Mouse (Mus musculus) layer of hippocampus, postnatal 36 days (tissue): Measurements from ENCODE around the gene Krtap5-1. TPM values are rescaled to one million over a fixed set of nuclear protein-coding genes. Genes with fewer than 3 reads are reported as not detected.
"Not testable (repeated sequence)": the region's sequence is repeated elsewhere in the genome, so short reads cannot be mapped to it uniquely, and the experiment has no call there.

Experiments
- DNase-seq, 2 experiments: peaks; one replicate each; pipeline ENCODE4 v3.0.0; 2022
- total RNA-seq, 2 experiments: library from RNA; stranded (reverse); gene quantifications; 2 replicates each; pipeline ENCODE4 v1.2.3; 2021

Gene Krtap5-1
- total RNA-seq, 2 experiments from 2014 or later = not detected

DNA sequence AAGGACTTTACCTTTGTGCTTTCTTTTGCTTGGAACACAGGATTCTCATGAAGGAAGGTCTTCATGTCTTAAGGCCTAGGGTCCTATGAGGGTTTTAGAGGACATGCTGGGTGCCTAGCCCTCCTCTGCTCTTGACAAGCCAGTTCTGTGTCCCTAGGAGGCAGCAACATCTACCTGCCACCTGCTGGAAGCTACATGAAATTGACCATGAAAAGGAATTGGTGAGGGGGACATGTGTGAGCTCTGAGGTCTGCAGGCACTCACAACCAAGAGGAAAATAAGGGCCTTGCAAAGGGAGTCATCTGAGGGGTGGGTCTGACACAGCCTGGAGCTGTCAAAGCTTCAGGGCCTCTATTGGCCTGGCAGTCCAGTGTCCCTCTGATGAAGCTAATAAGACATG, 1.5 kb downstream of the Krtap5-1 start:
- DNase-seq = no peak

GRCm38 (mm10) chr7:142293851-142294250, 3.1 kb downstream of the Krtap5-1 start:
- peak in 1 of 2 experiments; percentile 8 for DNase-seq

- DNase-seq = not testable (repeated sequence)
These were observed 10.9 kb downstream of the Krtap5-1 start for GRCm38 (mm10) chr7:142285910-142286612.

- peak; percentile 2 to 8 for DNase-seq
These were observed 11.6 kb downstream of the Krtap5-1 start for GRCm38 (mm10) chr7:142285130-142285835.

- peak; percentile 85 to 88 for DNase-seq
These were observed 12.3 kb downstream of the Krtap5-1 start for GRCm38 (mm10) chr7:142284615-142285080.

- DNase-seq = peak; percentile 36 to 43
These were observed 12.8 kb downstream of the Krtap5-1 start for GRCm38 (mm10) chr7:142284023-142284591.

DNA sequence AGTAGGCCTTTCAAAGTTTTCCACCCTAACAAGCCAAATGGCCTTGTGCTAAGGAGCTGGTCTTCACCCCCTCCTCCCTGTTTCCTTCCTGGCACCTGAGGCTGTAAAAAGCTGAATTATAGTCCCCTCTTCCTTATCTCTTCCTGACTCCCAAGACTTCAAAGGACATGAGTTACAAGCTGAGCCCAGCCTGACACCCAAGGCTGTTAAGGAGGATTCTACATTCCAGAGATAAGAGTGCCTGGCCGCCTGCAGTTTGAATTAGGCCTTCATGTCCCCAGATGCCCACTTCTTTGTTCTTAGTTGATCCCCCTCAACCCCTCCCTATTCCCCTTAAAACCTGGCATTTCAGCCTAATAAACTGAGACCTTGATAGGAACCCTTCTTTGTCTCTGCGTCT, 14.1 kb downstream of the Krtap5-1 start:
- not testable (repeated sequence) for DNase-seq

DNA sequence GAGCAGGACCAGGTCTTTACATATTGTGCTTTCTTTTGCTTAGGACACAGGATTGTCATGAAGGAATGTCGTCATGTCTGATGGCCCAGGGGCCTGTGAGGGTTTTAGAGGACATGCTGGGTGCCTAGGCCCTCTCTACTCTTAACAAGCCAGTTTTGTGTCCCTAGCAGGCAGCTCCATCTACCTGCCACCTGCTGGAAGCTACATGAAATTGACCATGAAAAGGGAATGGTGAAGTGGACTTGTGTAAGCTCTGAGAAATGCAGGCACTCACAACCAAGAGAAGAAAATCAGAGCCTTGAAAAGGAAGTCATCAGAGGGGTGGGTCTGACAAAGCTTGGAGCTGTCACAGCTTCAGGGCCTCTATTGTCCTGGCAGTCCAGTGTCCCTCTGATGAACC, 17.6 kb downstream of the Krtap5-1 start:
- not testable (repeated sequence) for DNase-seq

- peak; percentile 52 to 58 for DNase-seq
These were observed 18.7 kb downstream of the Krtap5-1 start for GRCm38 (mm10) chr7:142278183-142278582.

DNA sequence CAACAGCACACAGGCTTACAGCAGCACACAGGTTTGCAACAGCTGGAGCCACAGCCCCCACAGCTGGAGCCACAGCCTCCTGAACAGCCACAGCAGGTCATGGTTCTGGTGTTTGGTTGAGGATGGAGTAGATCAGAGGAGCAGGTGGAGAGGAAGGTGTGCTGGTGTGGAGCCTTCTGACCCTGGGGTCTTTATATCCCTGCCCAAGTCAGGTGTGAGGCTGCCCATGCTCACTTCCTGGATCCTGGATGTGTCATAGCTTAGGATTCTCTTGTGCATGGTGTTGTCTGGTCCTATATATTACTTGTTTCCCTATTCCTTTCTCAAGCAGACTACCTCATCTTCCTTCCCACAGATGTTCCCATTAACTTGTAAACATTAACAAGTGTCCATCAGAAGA, 22.7 kb downstream of the Krtap5-1 start, which contains the start of gene Gm4559:
Gene Gm4559 (minus strand): TSS at position 101 of the 400 bp plus-strand sequence.
- not testable (repeated sequence) for DNase-seq

- not testable (repeated sequence) for DNase-seq
These were observed 38.7 kb downstream of the Krtap5-1 start, which contains the start of gene Gm2431 for GRCm38 (mm10) chr7:142258254-142258653. Gene Gm2431 (minus strand): TSS chr7:142258354.

- peak; percentile 6 to 24 for DNase-seq
These were observed 41.4 kb downstream of the Krtap5-1 start for GRCm38 (mm10) chr7:142255517-142255916.

DNA sequence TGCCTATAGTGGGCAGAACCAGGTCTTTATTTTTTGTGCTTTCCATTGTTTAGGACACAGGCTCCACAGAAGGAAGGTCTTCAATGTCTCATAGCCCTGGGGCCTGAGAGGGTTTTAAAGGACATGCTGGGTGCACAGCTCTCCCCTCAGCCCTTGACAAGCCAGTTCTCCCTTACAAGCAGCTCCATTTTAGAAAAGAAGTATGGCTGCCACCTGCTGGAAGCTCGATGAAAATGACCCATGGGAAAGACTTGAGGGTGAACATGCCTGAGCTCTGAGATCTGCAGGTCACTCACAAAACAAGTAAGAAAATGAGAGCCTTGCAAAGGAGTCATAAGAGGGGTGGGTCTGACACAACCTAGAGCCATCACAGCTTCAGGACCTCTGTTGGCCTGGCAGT, 47.1 kb downstream of the Krtap5-1 start:
- DNase-seq = peak; percentile 13 to 24

Other genes with a start within 250 kb of the Krtap5-1 start
- 10 to 100 TPM; 28.4 to 29.9 TPM for gene Mob2, start 236.1 kb downstream of the Krtap5-1 start, total RNA-seq
- gene Dusp8, start 201.3 kb downstream of the Krtap5-1 start, total RNA-seq = 100 to 1,000 TPM; 123 to 125 TPM
- gene Gm45618, start 176.4 kb downstream of the Krtap5-1 start, total RNA-seq = not detected
- gene Gm39115, start 161.1 kb downstream of the Krtap5-1 start, total RNA-seq = not detected
- gene Gm45337, start 152.5 kb downstream of the Krtap5-1 start, total RNA-seq = not detected
- not detected for gene Gm29735, start 140.0 kb downstream of the Krtap5-1 start, total RNA-seq
- not detected for gene Gm4553, start 131.4 kb downstream of the Krtap5-1 start, total RNA-seq
- not detected for gene Krtap5-2, start 121.1 kb downstream of the Krtap5-1 start, total RNA-seq
- not detected for gene Gm10153, start 106.7 kb downstream of the Krtap5-1 start, total RNA-seq
- gene Krtap5-3, start 95.8 kb downstream of the Krtap5-1 start, total RNA-seq = not detected
- gene Gm7579, start 85.3 kb downstream of the Krtap5-1 start, total RNA-seq = not detected
- gene Krtap5-5, start 67.1 kb downstream of the Krtap5-1 start, total RNA-seq = not detected
- gene Gm40460, start 56.0 kb downstream of the Krtap5-1 start, total RNA-seq = not detected
- not detected for gene Gm2431, start 38.8 kb downstream of the Krtap5-1 start, total RNA-seq
- not detected for gene Gm4559, start 22.8 kb downstream of the Krtap5-1 start, total RNA-seq
- gene Krtap5-4, start 6.4 kb upstream of the Krtap5-1 start, total RNA-seq = not detected
- gene Ifitm10, start 76.6 kb upstream of the Krtap5-1 start, total RNA-seq = 10 to 100 TPM; 34.2 to 35.7 TPM
- gene Gm49369, start 85.5 kb upstream of the Krtap5-1 start, total RNA-seq = not detected
- gene Ctsd, start 90.9 kb upstream of the Krtap5-1 start, total RNA-seq = 100 to 1,000 TPM; 289 to 292 TPM
- not detected for gene Syt8, start 137.7 kb upstream of the Krtap5-1 start, total RNA-seq
- gene Tnni2, start 144.7 kb upstream of the Krtap5-1 start, total RNA-seq = not detected
- 1 to 10 TPM; 1.2 to 3.4 TPM for gene Lsp1, start 163.7 kb upstream of the Krtap5-1 start, total RNA-seq
- gene Tnnt3, start 201.7 kb upstream of the Krtap5-1 start, total RNA-seq = not detected
- gene Mrpl23, start 235.6 kb upstream of the Krtap5-1 start, total RNA-seq = 10 to 100 TPM in 1 of 2 experiments, 1 to 10 TPM in 1; 4.8 to 13.8 TPM